Comparison of ENCODE assay signal across 19 mouse cellular contexts in genomic region chrX:109123762-109124161, GRCm38 (mm10). TPM values are rescaled to one million over a fixed set of nuclear protein-coding genes. Genes with fewer than 3 reads are reported as not detected.
DNase-seq lines count a peak whose midpoint lies in the region; ATAC-seq lines count a peak whose summit lies in the region.
"Had no signal": no experiment of that assay in that cellular context is flagged by ENCODE, and none has a peak within 500 bp of the region (broad histone marks: within the 10 kb centered on the region; RNA-seq: fewer than 3 reads in every experiment).

No protein-coding gene starts in this region.

- no peaks in the 10 kb centered on the region for H3K4me1 ChIP-seq in forebrain, embryonic 15.5 days
- no peaks in the 10 kb centered on the region for H3K4me1 ChIP-seq in forebrain, embryonic 14.5 days (ENCODE audit: control insufficient read depth, insufficient read depth, low read length)
- H3K4me1 ChIP-seq in forebrain, embryonic 16.5 days (replicated peaks; ENCODE audit: control insufficient read depth, insufficient read depth, low read length) = no peaks in the 10 kb centered on the region; the same call in 1 of the 2 replicates
- no peaks in the 10 kb centered on the region for H3K4me1 ChIP-seq in forebrain, embryonic 13.5 days

- no peak for DNase-seq in forebrain, embryonic 14.5 days (ENCODE audit: low spot score)
- DNase-seq: adrenal gland, adult 2 months; adrenal gland, adult 8-10 months; adrenal gland, postnatal 10 days; adrenal gland, postnatal 14 days; adrenal gland, postnatal 25 days; adrenal gland, postnatal 36 days; B cell, adult 2 months; cerebellum, adult 11 months; cerebellum, adult 11-12 months; cerebellum, adult 18-20 months had no signal

- H3K4me2 ChIP-seq in forebrain, embryonic 15.5 days (replicated peaks) = no peak overlapping the region
- H3K4me2 ChIP-seq in forebrain, embryonic 14.5 days (ENCODE audit: low read length) = no peak overlapping the region
- no peak overlapping the region for H3K4me2 ChIP-seq in forebrain, embryonic 16.5 days (ENCODE audit: low read length)
- H3K4me2 ChIP-seq in forebrain, embryonic 13.5 days = no peak overlapping the region

- no peaks in the 10 kb centered on the region for H3K27me3 ChIP-seq in forebrain, embryonic 15.5 days
- H3K27me3 ChIP-seq in forebrain, embryonic 14.5 days (replicated peaks; ENCODE audit: control insufficient read depth, insufficient read depth, low read length) = no peaks in the 10 kb centered on the region
- H3K27me3 ChIP-seq in forebrain, embryonic 16.5 days (replicated peaks; ENCODE audit: control insufficient read depth, insufficient read depth, low read length) = no peaks in the 10 kb centered on the region
- H3K27me3 ChIP-seq in forebrain, embryonic 13.5 days = no peaks in the 10 kb centered on the region
- H3K27me3 ChIP-seq: CH12.LX had no signal

- H3K36me3 ChIP-seq in forebrain, embryonic 15.5 days = no peaks in the 10 kb centered on the region
- H3K36me3 ChIP-seq in forebrain, embryonic 14.5 days (ENCODE audit: control insufficient read depth, insufficient read depth, low read length) = no peaks in the 10 kb centered on the region
- no peaks in the 10 kb centered on the region for H3K36me3 ChIP-seq in forebrain, embryonic 16.5 days (ENCODE audit: control insufficient read depth, insufficient read depth)
- H3K36me3 ChIP-seq in forebrain, embryonic 13.5 days (ENCODE audit: poor library complexity, severe bottlenecking) = no peaks in the 10 kb centered on the region

- no peaks in the 10 kb centered on the region for H3K9me3 ChIP-seq in forebrain, embryonic 15.5 days
- H3K9me3 ChIP-seq in forebrain, embryonic 14.5 days (replicated peaks; ENCODE audit: control insufficient read depth, low read length) = no peaks in the 10 kb centered on the region
- no peaks in the 10 kb centered on the region for H3K9me3 ChIP-seq in forebrain, embryonic 16.5 days (ENCODE audit: control insufficient read depth, low read length)
- no peaks in the 10 kb centered on the region for H3K9me3 ChIP-seq in forebrain, embryonic 13.5 days (replicated peaks)
- H3K9me3 ChIP-seq: G1E had no signal

- no peak overlapping the region for H3K4me3 ChIP-seq in forebrain, embryonic 15.5 days
- H3K4me3 ChIP-seq in forebrain, embryonic 14.5 days (ENCODE audit: low read depth, low read length) = no peak overlapping the region
- no peak overlapping the region for H3K4me3 ChIP-seq in forebrain, embryonic 16.5 days (replicated peaks; ENCODE audit: low read length)
- no peak overlapping the region for H3K4me3 ChIP-seq in forebrain, embryonic 13.5 days

- H3K27ac ChIP-seq in forebrain, embryonic 15.5 days (replicated peaks) = no peak overlapping the region
- H3K27ac ChIP-seq in forebrain, embryonic 14.5 days (ENCODE audit: low read depth, low read length) = no peak overlapping the region
- H3K27ac ChIP-seq in forebrain, embryonic 16.5 days (ENCODE audit: low read length) = no peak overlapping the region
- H3K27ac ChIP-seq in forebrain, embryonic 13.5 days = no peak overlapping the region

- ATAC-seq in forebrain, embryonic 15.5 days (replicated peaks) = peak; percentile 57; the same call in 1 of the 2 replicates
- no peak for ATAC-seq in forebrain, embryonic 14.5 days
- peak; percentile 50; the same call in 1 of the 2 replicates for ATAC-seq in forebrain, embryonic 16.5 days
- ATAC-seq in forebrain, embryonic 13.5 days = no peak
- ATAC-seq: activated CD4-positive, CD25-positive, alpha-beta regulatory T cell, adult 4 months; CD4-positive, CD25-positive, alpha-beta regulatory T cell, adult 4 months; Patski had no signal

- no peak overlapping the region for H3K9ac ChIP-seq in forebrain, embryonic 15.5 days (replicated peaks)
- H3K9ac ChIP-seq in forebrain, embryonic 14.5 days (ENCODE audit: low read length) = no peak overlapping the region
- no peak overlapping the region for H3K9ac ChIP-seq in forebrain, embryonic 16.5 days (replicated peaks; ENCODE audit: low read depth, low read length)
- no peak overlapping the region for H3K9ac ChIP-seq in forebrain, embryonic 13.5 days

RNA-seq across cellular contexts. Expression of gene Sh3bgrl, which starts 28.6 kb away (rescaled TPM):
- 271 and 273 TPM in 2 replicates for polyA plus RNA-seq in forebrain, embryonic 15.5 days (2015; fragmentation: Nextera tagmentation; extraction: Ambion mirVana)
- 99.3 and 152 TPM in 2 replicates for polyA plus RNA-seq in forebrain, embryonic 14.5 days (2014; fragmentation: Nextera tagmentation; extraction: Ambion mirVana)
- polyA plus RNA-seq in forebrain, embryonic 16.5 days (2015; fragmentation: Nextera tagmentation; extraction: Ambion mirVana) = 272 and 280 TPM in 2 replicates
- polyA plus RNA-seq in forebrain, embryonic 13.5 days (2015; fragmentation: Nextera tagmentation; extraction: Ambion mirVana) = 251 and 265 TPM in 2 replicates

Comparison
In these comparisons a context has a peak if more than half of its experiments do, and no peak if none do; other contexts are left out.
1. ATAC-seq: peak in forebrain, embryonic 15.5 days (single experiment) and forebrain, embryonic 16.5 days (single experiment); none in forebrain, embryonic 14.5 days (single experiment) and forebrain, embryonic 13.5 days (single experiment).